Mouse (Mus musculus) hindbrain, postnatal 0 days (tissue): ENCODE data around the gene Mccc2. TPM values are rescaled to one million over a fixed set of nuclear protein-coding genes. Genes with fewer than 3 reads are reported as not detected.
A peak's percentile ranks its signal among the peaks of the same experiment; 100 is the strongest.

Experiments
- ATAC-seq: fragments of 200-750 bp; cut with Nextera tagmentation; 2 replicates; pipeline ENCODE4 v1.8.0; 2017; ENCODE audit warnings: mild to moderate bottlenecking, moderate TSS enrichment, moderate library complexity
- DNase-seq: peaks from one replicate; pipeline ENCODE4 v3.0.0-alpha.2; 2015; ENCODE audit warnings: low spot score
- H3K27ac ChIP-seq: fragments of 300-500 bp; sonication (generic); 2 replicates; pipeline ENCODE4 v1.5.1; 2014; ENCODE audit warnings: mild to moderate bottlenecking
- H3K27me3 ChIP-seq: fragments of 300-500 bp; sonication (generic); 2 replicates; pipeline ENCODE4 v1.6.1; 2014; ENCODE audit warnings: low read length, mixed read lengths; ENCODE audit not compliant: insufficient read depth
- H3K36me3 ChIP-seq: fragments of 300-500 bp; sonication (generic); 2 replicates; pipeline ENCODE4 v1.6.1; 2014; ENCODE audit warnings: low read length, mixed read lengths; ENCODE audit not compliant: insufficient read depth
- H3K4me1 ChIP-seq: fragments of 300-500 bp; sonication (generic); 2 replicates; pipeline ENCODE4 v1.6.1; 2014; ENCODE audit warnings: antibody characterized with exemption, low read length, mixed read lengths; ENCODE audit not compliant: insufficient read depth
- H3K4me2 ChIP-seq: fragments of 300-500 bp; sonication (generic); 2 replicates; pipeline ENCODE4 v1.6.1; 2014; ENCODE audit warnings: low read depth, mild to moderate bottlenecking, low read length, moderate library complexity, mixed read lengths
- H3K4me3 ChIP-seq: fragments of 300-500 bp; sonication (generic); 2 replicates; pipeline ENCODE4 v1.5.1; 2014; ENCODE audit warnings: low read length
- H3K9ac ChIP-seq: fragments of 300-500 bp; sonication (generic); replicated peaks from 2 replicates; pipeline ENCODE4 v1.6.1; 2014; ENCODE audit warnings: mild to moderate bottlenecking, low read length, moderate library complexity, mixed read lengths
- H3K9me3 ChIP-seq: fragments of 300-500 bp; sonication (generic); 2 replicates; pipeline ENCODE4 v1.6.1; 2016; ENCODE audit warnings: low read length, mixed read lengths
- CTCF ChIP-seq: IDR thresholded peaks from 2 replicates; pipeline ENCODE4 v1.5.1; 2016; ENCODE audit warnings: antibody characterized with exemption, control low read depth, low read depth
- WGBS: fragments of 180-500 bp; shearing (Covaris S2); extraction: QIAGEN DNeasy Blood & Tissue Kit; methylation state at CpG from one replicate; pipeline ENCODE4 v1.1.7; 2014; 5-methylcytosine and 5-hydroxymethylcytosine counted together
- polyA plus RNA-seq: library from polyadenylated mRNA; unstranded; fragments of >200 nt; fragmentation: Nextera tagmentation; extraction: Ambion mirVana; gene quantifications from 2 replicates; pipeline ENCODE4 v1.2.1, GENCODE M21; 2015
- total RNA-seq: library from RNA; depleted of rRNA; stranded (reverse); fragments of >200 nt; gene quantifications from 2 replicates; pipeline ENCODE4 v1.2.3, GENCODE M21; 2014; rRNA removed

Gene Mccc2
- total and polyA plus RNA-seq, 2 experiments from 2014 or later = 26.2 to 38.1 TPM

GRCm38 (mm10) chr13:99926249-99926648 is 89.2 kb downstream of the Mccc2 start:
- TF ChIP-seq CTCF = no peak
- Histone ChIP-seq H3K27ac (no peak overlapping the region), H3K27me3 (no peaks in the 10 kb centered on the region), H3K4me2 (no peak overlapping the region), H3K9ac (no peak overlapping the region), H3K4me1 (no peaks in the 10 kb centered on the region), H3K9me3 (no peaks in the 10 kb centered on the region), H3K36me3 (no peaks in the 10 kb centered on the region), H3K4me3 (no peak overlapping the region)
- WGBS = 34% methylated on average over 5 of the region's 5 CpGs
- ATAC-seq (peak; percentile 68; the same call in 1 of the 2 replicates), DNase-seq (peak; percentile 12)

DNA sequence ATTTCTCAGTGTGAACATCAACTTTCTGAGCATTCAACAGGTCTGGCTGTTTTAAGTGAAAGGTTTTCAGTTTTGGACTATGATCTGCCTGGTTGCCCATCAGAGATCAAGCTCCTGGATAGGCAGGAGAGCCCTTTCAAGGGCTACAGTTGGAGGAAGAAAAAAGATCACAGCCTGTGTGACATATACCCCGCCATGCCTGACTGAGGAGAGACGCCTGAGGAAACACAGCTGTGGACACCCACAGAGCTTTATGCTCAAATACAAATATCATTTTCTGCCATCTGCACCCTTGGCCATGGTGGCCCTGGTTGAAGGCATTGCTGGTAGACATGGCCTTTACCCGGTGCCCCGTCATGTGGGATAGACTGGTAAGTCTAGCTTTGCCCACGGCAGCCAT is 99.8 kb downstream of the Mccc2 start:
- no peak overlapping the region for H3K4me2 ChIP-seq
- ATAC-seq = no peak
- 58% methylated on average over 5 of the region's 5 CpGs for WGBS

GRCm38 (mm10) chr13:99900965-99901364 is 114.5 kb downstream of the Mccc2 start, which contains the start of gene Cartpt:
TSS of gene Cartpt (minus strand) at chr13:99901091.
- ATAC-seq = no peak

More for the DNA sequence above, 99.8 kb downstream of the Mccc2 start:
- Histone ChIP-seq H3K4me3 (no peak overlapping the region), H3K27ac (no peak overlapping the region), H3K9ac (no peak overlapping the region), H3K27me3 (no peaks in the 10 kb centered on the region), H3K4me1 (no peaks in the 10 kb centered on the region), H3K36me3 (no peaks in the 10 kb centered on the region), H3K9me3 (no peaks in the 10 kb centered on the region)
- DNase-seq = no peak
- no peak for TF ChIP-seq CTCF

DNA sequence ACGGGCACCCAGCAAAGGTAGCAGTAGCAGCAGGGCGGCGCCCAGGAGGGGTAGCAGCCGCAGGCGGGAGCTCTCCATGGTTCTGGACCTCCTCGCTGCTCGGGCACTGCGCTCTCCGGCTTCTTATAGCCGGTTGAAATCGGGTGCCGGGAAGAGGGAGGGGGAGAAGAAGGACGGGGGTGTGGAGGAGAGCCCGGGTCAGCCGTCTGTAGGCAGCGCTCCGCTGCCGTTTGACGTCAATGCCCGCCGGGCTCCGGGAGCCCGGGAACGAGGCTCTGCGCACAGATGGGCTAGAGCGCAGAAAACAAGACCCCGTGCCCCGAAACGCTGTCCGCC is 114.9 kb downstream of the Mccc2 start:
- no peaks in the 10 kb centered on the region for H3K4me1 ChIP-seq
- H3K36me3 ChIP-seq = no peaks in the 10 kb centered on the region
- peak overlapping the region; percentile 35 for H3K9ac ChIP-seq
- no peaks in the 10 kb centered on the region for H3K9me3 ChIP-seq
- peak overlapping the region; percentile 34 for H3K4me3 ChIP-seq
- WGBS = under 1% methylated on average over 30 of the region's 30 CpGs
- DNase-seq (peak; percentile 44), ATAC-seq (peak; percentile 83)
- H3K4me2 ChIP-seq = peak overlapping the region; percentile 59
- H3K27ac ChIP-seq = no peak overlapping the region
- H3K27me3 ChIP-seq = peaks cover 11% of the 10 kb centered on the region; the same call in 1 of the 2 replicates
- TF ChIP-seq CTCF = no peak

More at GRCm38 (mm10) chr13:99900965-99901364, 114.5 kb downstream of the Mccc2 start, which contains the start of gene Cartpt:
- no peaks in the 10 kb centered on the region for H3K4me1 ChIP-seq
- no peaks in the 10 kb centered on the region for H3K36me3 ChIP-seq
- H3K4me2 ChIP-seq = peak within 1 kb of the TSS; percentile 59
- no peaks in the 10 kb centered on the region for H3K9me3 ChIP-seq
- TF ChIP-seq CTCF = no peak
- H3K27ac ChIP-seq = no peak within 1 kb of the TSS
- no peak for DNase-seq
- peaks cover 11% of the 10 kb centered on the region; the same call in 1 of the 2 replicates for H3K27me3 ChIP-seq
- H3K9ac ChIP-seq = peak within 1 kb of the TSS; percentile 35
- H3K4me3 ChIP-seq = peak within 1 kb of the TSS; percentile 34
- 35% methylated on average over 9 of the region's 9 CpGs for WGBS

DNA sequence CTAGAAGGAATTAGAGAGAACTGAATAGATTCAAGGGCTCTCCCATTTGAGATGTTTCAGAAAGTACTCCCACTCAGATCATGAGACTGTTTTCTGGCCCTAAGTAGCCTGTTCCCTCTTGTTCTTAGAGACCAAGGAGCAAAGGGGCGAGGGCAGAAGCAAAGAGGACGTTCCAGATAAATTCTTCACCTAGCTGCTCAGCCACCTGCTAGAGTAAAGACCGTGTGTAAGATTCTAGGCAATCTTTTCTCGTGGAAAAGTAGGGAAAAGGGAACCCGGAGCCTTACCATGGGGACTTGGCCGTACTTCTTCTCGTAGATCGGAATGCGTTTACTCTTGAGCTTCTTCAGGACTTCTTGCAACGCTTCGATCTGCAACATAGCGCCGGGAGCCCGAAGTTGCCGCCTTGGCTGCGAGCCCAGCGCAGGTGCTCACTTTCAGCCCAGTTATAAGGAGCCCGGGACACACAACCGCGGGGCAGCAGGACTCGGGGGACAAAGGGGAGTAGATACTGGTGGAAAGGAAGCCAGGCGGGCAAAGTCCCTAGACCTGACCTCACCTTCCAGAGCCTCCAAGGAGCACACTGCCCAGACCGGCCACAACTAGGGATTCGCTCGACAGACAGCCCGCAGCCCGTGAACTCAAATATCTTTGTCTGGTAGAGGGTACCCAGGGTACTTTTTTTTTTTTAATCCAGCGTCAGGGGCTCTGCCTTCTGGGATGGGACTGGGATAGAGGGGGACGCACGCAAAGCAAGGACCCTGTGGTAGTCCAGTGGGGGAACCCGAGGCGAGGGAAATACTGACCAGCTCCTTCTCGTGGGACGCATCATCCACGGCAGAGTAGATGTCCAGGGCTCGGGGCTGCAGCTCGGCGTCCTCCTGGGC is 115.5 kb downstream of the Mccc2 start:
- Histone ChIP-seq H3K9ac (peak overlapping the region; percentile 35; the same call in 1 of the 2 replicates), H3K4me1 (no peaks in the 10 kb centered on the region), H3K9me3 (no peaks in the 10 kb centered on the region), H3K27ac (no peak overlapping the region), H3K27me3 (peaks cover 11% of the 10 kb centered on the region; the same call in 1 of the 2 replicates), H3K36me3 (no peaks in the 10 kb centered on the region), H3K4me3 (peak overlapping the region; percentile 34), H3K4me2 (peak overlapping the region; percentile 59)
- ATAC-seq (0 out of 2 replicates have a peak, but pooled peaks have one; percentile 45), DNase-seq (no peak)
- WGBS = 5% methylated on average over 38 of the region's 38 CpGs
- TF ChIP-seq CTCF = no peak

GRCm38 (mm10) chr13:99898816-99899215 is 116.6 kb downstream of the Mccc2 start:
- Histone ChIP-seq H3K27ac (no peak overlapping the region), H3K9ac (no peak overlapping the region), H3K36me3 (no peaks in the 10 kb centered on the region), H3K4me1 (no peaks in the 10 kb centered on the region), H3K27me3 (peaks cover 11% of the 10 kb centered on the region; the same call in 1 of the 2 replicates), H3K4me3 (no peak overlapping the region), H3K4me2 (0 out of 2 replicates have a peak overlapping the region, but pooled peaks have one; percentile 18), H3K9me3 (no peaks in the 10 kb centered on the region)
- no peak for ATAC-seq
- 22% methylated on average over 14 of the region's 14 CpGs for WGBS
- DNase-seq = no peak
- no peak for TF ChIP-seq CTCF

Other genes starting within 250 kb of the Mccc2 start
- 18.8 and 29.4 TPM in 2 replicates for gene Cartpt, start 114.5 kb downstream of the Mccc2 start, total RNA-seq
- gene Cartpt, start 114.5 kb downstream of the Mccc2 start, polyA plus RNA-seq = 43.3 and 45.8 TPM in 2 replicates
- gene Bdp1, start 88.4 kb upstream of the Mccc2 start, total RNA-seq = 13.3 and 17.1 TPM in 2 replicates
- 16.5 and 21.3 TPM in 2 replicates for gene Bdp1, start 88.4 kb upstream of the Mccc2 start, polyA plus RNA-seq
- gene Serf1, start 92.4 kb upstream of the Mccc2 start, total RNA-seq = 32.0 and 49.7 TPM in 2 replicates
- 331 and 361 TPM in 2 replicates for gene Serf1, start 92.4 kb upstream of the Mccc2 start, polyA plus RNA-seq
- gene Smn1, start 109.2 kb upstream of the Mccc2 start, total RNA-seq = 13.7 and 19.2 TPM in 2 replicates
- 36.2 and 39.8 TPM in 2 replicates for gene Smn1, start 109.2 kb upstream of the Mccc2 start, polyA plus RNA-seq
- gene Naip2, start 186.5 kb upstream of the Mccc2 start, total RNA-seq = 0.37 and 1.2 TPM in 2 replicates
- 0.10 and 0.11 TPM in 2 replicates for gene Naip2, start 186.5 kb upstream of the Mccc2 start, polyA plus RNA-seq
- 0.11 and 0.31 TPM in 2 replicates for gene Naip5, start 230.7 kb upstream of the Mccc2 start, total RNA-seq
- gene Naip5, start 230.7 kb upstream of the Mccc2 start, polyA plus RNA-seq = 0.13 and 0.15 TPM in 2 replicates